Mouse (Mus musculus): Measurements from ENCODE around the gene Gm48551.
A peak's percentile ranks its signal among the peaks of the same experiment; 100 is the strongest.

Gm48551 gene

GRCm38 (mm10) chr10:81418216-81419070 is 34.2 kb downstream of the Gm48551 start:
- DNase-seq = peak; percentile 11 to 24

- DNase-seq = peak; percentile 19 to 32
Measured at GRCm38 (mm10) chr10:81419111-81419928, 35.1 kb downstream of the Gm48551 start.

GRCm38 (mm10) chr10:81420191-81420767 is 36.0 kb downstream of the Gm48551 start:
- DNase-seq = peak; percentile 69 to 72

DNA sequence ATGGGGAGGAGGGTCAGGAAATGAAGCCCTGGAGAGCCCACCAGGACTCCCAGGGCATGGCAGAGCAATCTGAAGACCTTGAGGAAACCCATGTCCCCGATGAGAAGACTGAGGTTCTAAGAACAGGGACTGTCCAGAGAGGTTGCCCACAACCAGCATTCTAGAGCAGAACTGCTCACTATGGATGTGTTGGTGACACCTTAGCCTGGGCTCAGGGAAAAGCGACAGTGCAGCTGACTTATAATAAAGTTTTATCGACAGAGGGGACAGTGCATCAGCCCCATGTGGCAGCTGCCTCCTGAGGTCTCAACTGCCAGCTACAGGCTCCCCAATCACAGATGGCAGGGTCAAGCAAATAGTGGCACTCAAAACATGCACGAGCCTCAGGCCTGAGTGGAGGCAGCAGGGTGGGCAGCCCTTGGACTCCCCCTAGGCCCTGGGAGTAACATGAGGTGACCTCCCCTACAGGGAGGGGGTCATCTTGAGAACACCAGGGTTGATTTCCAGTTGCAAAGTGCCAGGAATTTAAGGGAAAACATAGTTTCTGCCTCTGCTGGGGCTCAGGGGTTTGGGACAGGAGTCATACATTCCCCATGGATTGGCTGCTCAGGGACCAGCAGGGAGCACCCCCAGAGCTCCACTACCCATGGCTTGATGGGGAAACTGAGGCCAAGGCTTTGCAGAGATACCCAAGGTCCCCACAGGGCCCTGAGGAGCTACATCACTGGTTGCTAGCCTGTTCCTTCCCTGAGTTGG is 37.0 kb downstream of the Gm48551 start:
- peak in 1 of 2 experiments; percentile 16 for DNase-seq

- peak in 1 of 2 experiments; percentile 19 for DNase-seq
Measured at GRCm38 (mm10) chr10:81421797-81422100, 37.5 kb downstream of the Gm48551 start.

DNA sequence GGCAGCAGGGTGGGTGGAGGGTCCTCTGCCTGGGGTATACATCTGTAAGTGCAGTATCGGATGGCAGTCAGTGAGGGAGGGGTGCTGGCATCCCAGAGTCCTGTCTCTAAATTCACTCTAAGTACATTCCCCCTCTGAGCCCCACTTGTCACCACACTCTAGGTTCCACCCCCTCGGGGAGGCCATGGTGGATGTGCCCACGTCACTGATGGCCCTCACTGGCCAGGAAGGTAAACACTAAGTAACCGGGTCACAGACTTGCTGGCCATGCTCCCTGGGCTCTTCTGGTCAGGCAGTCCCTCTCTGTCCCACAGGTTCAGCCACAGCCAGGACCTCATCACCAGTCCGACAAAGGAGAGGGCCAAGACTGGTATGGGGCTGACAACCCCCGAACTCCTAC is 37.9 kb downstream of the Gm48551 start:
- peak; percentile 23 to 30 for DNase-seq

DNA sequence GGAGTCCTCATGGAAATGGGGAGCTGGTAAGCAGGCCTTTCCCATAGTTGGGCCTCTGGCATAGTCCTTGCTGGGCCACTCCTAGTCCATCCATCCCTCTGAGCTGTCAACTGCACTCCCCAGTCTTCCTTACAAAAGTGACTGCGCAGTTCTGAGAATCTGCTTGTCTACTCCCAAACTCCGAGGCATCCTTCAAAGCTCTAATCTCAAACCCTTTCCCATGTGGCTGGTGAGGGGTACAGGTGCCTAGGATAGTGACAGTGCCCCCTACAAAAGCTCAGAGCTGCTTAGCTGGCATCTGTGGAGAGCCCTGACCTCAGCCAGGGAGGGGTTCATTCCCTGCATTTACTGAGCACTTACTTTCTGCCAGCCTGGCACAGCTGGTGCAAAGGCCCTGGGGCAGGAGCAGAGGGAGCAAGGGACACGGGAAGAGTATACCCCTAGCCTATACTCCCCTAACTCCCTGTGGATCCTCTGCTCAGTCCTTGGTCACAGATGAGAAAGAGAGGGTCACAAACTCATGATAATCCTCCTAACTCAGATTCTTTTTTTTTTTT is 38.5 kb downstream of the Gm48551 start:
- peak in 1 of 2 experiments; percentile 22 for DNase-seq

- DNase-seq = no peak
Measured at GRCm38 (mm10) chr10:81423476-81424245, 39.4 kb downstream of the Gm48551 start.

DNA sequence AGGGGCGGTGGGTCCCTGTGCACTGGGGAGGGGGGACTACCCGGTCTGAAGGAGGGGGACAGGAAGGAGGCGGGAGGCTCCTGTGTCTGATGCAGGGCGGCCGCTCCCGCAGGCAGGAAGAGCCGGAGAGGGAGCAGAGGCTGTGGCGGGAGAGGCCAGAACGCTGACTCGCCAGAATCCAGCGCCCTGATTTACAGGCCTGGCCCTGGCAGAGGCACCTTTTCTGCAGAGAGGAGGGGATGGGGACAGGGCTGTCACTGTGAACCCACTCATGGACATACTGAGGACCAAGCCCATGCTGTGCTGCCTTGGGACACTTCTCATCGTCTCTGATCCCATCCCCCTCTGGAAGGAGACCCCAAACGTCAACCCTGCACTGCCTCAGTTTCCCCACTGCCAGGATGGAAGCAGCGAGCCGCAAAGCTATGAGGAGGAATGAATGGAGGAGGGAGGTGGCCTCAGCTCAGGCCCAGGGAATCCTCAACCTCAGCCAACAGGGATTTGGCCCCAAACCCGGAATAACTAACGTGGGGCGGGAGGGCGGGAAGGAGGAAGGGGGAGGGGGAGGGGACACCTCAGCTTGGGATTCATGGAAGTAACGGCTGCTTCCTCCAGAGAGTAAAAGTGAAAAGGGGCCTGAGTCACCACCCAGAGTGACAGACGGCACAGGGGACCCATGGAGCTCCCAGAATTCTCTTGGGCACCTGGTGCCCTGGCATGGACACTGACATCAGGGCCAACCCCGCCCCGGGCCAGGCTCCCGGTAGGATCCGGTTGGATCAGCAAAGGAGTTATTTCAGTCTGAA is 40.2 kb downstream of the Gm48551 start:
- peak; percentile 94 for DNase-seq

- DNase-seq = peak; percentile 73 to 74
Measured at GRCm38 (mm10) chr10:81425236-81425850, 41.1 kb downstream of the Gm48551 start.

- peak; percentile 63 to 78 for DNase-seq
Measured at GRCm38 (mm10) chr10:81426081-81426671, 41.9 kb downstream of the Gm48551 start.

GRCm38 (mm10) chr10:81426897-81427296 is 42.6 kb downstream of the Gm48551 start:
- peak; percentile 83 to 90 for DNase-seq

DNA sequence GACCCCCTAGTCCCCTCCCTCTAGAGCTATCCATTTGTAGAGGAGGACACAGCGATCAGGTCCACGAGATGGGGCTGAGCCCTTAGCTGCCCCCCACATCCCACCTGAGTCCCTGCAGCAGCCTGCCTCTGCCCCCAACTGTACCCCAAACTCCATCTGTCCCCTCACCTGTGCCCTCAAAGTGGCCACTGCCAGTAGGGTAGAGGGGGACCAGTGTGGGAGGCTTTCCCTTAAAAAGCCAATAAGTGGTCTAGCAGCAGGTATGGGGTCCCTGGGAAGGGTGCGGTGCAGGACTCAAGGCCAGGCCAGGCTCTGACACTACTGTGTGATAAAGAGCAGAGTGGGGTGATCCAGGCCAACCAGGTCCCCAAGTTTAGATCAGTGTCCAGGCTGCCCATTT is 43.1 kb downstream of the Gm48551 start:
- DNase-seq = no peak

GRCm38 (mm10) chr10:81427804-81428506 is 43.7 kb downstream of the Gm48551 start:
- DNase-seq = peak; percentile 75 to 83

GRCm38 (mm10) chr10:81428507-81428870 is 44.2 kb downstream of the Gm48551 start:
- DNase-seq = peak in 1 of 2 experiments; percentile 29

GRCm38 (mm10) chr10:81429092-81429491 is 44.8 kb downstream of the Gm48551 start:
- peak; percentile 18 to 28 for DNase-seq

DNA sequence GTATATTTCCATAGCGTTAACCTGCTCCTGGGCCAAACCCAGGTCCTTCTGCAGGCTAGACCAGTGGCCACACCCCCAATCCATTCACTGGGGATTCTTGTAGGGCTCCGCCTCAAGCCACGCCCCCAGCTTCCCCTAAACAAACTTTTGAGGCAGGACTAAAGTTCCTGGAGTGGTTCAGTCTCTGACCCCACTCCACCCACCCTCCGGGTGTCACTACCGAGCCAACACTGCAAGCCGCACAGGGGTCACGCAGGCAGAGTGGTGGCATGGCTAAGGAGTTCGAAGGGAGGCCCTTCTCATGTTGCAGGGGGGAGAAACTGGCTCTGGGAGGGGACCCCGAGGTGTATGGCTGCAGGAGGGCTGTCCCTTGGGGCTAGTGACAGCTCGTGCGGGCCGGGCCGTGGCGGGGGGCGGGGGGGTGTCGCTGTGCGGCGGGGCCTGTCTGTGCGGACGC is 45.4 kb downstream of the Gm48551 start:
- DNase-seq = peak; percentile 60 to 79

DNA sequence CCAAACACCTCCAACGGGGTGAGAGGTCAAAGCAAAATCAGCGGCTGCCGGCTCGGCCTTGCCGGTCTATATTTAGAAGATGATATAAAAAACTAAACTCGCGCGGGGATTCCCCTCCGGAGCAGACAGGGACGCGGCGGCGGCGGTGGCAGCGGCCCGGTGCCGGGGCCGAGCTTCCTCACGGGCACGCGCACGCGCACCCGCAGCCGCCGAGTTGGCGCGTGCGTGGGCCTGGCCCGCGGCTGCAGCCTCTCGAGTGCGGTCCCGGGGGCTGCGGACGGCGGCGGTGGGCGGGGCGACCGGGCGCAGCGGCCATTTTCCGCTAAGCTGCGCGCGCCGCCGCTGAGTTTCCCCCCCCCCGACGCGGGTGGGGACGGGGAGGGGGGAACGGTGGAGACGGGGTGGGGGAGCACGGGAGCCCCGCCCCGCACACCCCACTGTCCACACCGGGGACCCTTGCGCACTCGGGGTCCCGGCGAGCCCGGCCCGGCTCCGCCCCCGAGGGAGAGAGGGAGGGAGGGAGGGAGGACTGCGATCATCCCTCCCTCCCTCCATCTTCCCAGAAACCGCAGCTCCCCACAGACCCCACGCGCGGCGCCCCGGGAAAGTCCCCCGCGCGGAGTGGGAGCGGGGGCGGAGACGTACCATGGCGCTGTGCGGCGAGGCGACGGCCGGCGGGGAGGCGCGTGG is 46.0 kb downstream of the Gm48551 start:
- DNase-seq = peak; percentile 91 to 95
